Mouse (Mus musculus) neutrophil, adult 5-6 weeks (primary cell): Measurements from ENCODE around the gene Enox2. TPM values are rescaled to one million over a fixed set of nuclear protein-coding genes. Genes with fewer than 3 reads are reported as not detected.
"Not testable (repeated sequence)": the region's sequence is repeated elsewhere in the genome, so short reads cannot be mapped to it uniquely, and the experiment has no call there.

ENCODE experiments used
- ATAC-seq: fragments of 151-379, 151-347 bp; 2 replicates; pipeline ENCODE4 v1.8.0; 2017; ENCODE audit warnings: mild to moderate bottlenecking, moderate TSS enrichment; ENCODE audit not compliant: insufficient number of reproducible peaks, poor library complexity, low FRiP score, severe bottlenecking; ENCODE audit errors: extremely low read depth
- total RNA-seq: library from RNA; stranded (forward); fragments of 200-1000 nt; gene quantifications from 2 replicates; pipeline ENCODE4 v1.2.3, GENCODE M21; 2017

Enox2 gene
- total RNA-seq = 12.3 and 12.9 TPM in 2 replicates

DNA sequence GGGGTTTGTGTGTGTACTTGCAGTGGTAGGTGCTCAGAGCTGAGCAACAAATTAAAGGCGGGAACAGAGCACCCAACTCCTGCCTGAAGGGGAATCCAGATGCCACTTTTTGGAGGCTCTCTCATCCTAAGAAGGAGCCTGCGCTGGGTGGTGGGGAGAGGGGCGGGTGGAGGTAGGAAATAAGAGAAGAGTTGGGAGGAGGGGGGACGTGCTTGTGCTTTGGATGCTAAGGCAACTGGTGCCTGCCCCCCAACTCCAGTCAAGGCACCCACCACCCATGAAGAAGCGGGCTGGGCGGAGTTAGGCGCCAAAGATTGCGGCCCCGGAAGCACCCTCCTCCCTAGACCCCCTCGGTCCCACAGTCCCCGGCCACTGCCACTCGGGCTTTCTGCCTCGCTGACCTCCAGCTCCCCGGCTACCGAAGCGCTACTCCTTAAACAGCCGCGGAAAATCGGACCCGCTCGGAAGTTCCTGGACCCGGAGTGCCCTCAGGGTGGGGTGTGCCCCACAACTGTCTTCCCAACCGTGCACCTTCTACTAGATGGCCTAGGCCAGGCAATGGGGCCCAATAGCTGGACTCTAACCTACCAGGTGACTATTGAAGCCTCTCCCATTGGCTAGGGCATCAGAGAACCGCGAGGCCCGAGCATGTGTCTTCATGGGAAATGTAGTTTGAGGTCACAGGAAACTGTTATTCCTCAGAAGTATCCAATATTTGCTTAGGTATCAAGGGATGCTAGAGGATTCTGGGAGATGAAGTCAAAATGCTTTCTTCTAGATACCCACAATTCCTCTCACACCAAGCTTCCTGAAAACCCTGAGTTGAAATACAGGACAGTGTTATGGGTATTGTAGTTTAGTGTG lies at the start of gene Enox2:
Enox2 (minus strand) TSS at position 560 of the 864 bp plus-strand sequence.
- ATAC-seq = peak; percentile 99

DNA sequence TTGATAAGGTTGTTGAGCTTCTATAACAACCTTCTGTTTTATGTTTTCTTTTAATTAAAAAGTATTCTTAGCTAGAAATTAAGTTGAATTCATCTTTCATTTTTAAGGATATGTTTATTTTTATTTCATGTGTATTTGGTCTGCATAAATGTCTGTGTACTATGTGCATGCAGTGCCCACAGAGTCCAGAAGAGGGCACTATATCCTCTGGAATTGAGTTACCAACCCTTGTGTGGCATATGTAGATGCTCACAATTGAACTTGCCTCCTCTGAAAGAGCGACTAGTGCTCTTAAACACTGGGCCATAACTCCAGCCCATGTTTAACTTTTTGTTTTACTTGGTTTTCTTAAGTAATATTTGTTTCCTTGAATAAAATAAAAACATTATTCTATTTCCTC lies 21.4 kb upstream of the Enox2 start:
- ATAC-seq = no peak

DNA sequence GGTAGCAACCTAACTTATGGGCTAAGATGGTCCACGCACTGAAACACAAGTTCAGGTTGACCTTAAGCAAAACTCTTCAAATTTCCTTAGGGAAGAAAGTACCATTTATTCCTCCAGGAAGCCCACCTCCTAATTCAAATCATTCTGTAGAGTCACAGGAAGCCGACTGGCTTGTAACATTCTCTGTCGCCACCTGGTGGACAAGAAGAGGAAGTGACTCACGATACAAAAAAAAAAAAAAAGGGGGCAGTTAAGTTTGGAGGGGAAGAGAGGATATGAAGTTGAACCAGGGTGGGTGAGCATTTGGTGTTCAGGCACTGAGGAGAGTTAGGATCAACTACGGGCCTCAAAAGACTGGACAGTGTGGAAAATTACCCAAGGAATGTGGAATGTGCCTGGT lies 18.6 kb upstream of the Enox2 start:
- no peak for ATAC-seq

DNA sequence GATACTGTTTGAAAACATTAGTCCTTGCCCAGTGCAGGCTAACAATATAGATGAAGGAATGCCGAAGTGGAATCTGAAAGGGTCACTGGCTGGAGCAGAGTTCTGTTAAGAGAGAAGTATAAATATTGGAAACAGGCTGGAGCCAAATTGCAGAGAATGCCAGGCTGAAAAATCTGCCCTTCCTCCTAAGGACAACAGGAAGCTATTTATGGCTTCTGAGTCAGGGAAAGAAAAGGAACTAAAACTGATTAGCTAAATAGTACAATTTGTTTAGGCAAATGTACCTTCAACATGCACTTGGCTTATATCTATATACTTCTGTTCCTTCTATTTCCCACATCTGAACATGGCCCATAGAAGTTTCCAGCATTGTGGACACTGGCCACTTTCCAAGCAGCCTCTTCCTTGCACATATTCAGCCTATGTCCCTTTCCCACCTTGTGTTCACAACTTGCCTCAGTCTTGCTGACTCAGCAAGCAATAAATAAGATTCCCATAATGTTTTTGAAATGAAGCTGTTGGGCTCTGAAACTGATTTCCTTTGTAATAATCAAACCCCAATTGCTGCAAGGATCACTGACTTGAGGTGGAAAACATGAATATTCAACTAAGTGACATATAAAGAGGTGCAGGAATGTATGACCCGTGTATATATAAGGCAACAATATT lies 8.0 kb downstream of the Enox2 start:
- ATAC-seq = no peak

DNA sequence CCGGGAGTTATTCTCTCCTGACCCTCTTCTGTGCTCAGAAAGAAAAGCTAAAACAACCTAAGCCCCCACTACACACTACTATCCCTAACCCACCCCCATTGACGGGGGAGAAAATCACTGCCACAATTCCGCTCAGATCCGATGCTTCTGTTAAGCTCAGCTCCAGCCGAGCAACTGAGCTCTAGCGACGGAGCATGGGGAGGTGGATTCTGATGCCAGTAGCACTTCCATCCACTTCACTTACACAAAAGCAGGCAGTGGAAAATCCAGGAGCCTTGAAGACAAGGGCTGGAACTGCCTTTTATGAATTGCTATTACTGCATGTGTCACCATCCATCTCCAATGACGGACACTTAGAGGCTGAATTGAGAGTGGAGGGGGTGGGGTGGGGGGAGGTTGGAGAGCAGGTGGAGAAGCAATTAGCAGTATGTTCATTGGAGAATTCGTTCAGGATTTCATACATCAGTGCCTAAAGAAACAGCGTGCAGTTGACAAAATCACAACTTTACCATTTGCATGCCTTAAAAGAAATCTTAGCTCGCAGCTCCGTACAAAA lies 14.5 kb downstream of the Enox2 start:
- no peak for ATAC-seq

DNA sequence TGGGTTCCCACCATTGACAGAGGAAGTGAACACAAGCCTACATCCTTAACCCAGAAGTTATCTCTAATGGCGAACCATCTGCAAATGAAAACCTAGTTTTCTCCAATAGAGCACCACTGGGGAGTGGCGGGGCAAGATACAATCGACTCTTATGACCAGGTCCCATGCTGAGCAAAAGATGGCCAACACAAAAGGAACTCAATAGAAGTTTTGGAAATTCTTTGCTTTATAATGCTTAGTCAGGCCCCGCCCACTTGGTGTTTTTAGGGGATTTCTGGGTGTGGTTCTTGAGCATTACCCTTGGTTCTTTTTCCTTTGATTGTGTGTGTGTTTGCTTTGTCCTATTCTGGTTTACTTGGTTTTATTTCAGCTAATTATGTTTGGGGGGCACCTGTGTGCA lies 37.2 kb downstream of the Enox2 start:
- no peak for ATAC-seq

DNA sequence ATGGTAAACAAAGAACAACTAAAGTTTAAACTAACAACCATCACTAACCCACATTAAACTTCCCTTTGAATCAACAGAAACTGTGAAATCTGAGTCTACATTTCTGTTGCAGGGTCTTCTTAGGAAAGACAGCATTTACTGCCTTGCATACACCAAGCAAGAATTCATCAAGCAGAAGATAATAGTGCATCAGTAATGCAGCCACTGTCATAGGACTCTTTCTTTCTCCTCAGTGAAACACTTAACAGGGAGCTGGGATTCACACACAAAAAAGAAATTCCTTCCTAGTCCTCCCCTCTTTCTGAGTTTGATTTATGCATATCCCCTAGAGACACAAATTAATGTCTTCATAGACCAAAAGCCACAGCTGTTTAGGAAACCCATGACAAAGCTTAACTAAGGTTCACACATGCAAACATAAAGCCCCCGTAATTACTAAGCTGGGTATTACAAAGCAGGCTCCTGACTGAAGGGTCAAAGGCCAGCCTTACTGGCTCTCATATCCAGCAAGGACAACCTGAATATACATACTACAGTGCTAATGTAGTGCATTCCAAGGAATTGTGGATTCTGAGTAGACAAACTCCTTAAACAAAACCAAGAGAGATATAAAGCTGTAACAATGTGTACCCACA lies 62.1 kb downstream of the Enox2 start:
- ATAC-seq = no peak

DNA sequence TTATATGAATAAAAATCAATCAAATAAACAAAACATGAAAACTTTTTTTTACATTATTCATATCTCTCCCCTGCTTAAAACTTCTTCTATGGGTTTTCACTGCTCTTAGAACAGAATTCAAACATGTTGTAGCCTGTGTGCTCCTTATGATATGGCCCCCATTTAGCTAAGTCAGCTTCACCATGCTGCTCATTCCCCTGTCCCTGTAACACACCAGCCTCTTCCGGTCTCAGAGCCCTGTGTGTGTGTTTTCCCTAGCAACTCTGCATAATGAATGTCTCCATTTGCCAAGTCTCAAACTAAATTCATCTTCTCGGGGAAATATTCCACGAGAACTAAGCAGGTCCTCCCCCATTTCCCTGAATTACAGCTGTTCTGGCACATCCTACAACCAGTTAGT lies 71.6 kb downstream of the Enox2 start:
- ATAC-seq = no peak

DNA sequence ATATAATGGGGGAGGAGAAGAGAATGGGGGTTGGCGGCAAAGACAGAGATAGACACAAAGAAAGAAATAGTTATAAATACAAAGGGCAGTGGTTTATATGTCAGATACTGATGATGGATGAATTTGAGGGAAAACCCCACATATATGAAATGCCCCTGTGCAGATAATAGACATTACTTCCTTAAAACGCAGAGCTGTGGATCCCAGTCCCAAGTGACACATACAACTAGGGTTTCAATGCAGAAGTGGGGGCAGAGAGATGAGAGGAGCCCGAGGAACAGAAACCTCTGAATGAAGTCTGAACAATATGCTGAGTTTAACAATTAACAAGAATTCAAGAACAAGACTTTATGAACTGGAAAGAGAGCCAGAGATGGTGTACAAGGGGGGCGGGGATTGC lies 91.7 kb downstream of the Enox2 start:
- no peak for ATAC-seq

DNA sequence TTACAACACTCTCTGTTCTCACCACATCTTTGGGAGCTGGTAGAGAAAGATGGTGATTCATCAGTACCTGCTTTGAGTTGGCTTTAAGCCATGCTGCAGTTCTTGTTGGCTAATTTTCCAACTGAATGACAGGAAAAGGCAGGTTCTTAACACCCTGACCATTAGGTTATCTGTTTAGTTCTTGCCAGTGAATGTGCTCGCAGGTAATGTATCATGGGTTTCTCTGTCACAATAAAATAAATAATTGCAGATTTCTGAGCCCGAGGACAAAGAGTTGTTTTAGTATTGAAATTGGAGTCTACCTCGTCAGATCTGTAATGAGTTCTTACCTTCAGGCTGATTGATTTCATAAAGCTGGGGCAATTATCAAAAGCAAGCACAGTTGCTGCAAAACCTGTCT lies 106.9 kb downstream of the Enox2 start:
- ATAC-seq = no peak

DNA sequence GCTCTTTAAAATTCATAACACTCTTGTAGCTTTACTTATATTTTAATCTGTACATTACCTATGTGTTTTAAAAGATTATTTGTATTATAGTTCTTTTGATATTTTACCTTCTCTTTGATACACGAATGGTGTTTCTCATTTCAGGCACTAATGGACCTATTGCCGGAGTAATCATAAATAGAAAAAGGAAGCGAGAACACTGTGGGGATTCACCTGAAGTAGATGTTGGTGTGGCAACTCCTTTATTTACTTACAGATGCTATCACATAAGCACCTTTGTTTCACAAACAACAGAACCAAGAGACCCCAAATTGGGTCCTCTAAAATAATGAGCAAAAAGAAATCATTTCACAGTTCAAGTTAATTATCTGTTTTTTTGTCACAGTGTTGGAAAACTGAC lies 109.4 kb downstream of the Enox2 start:
- ATAC-seq = peak; percentile 46; the same call in 1 of the 2 replicates

DNA sequence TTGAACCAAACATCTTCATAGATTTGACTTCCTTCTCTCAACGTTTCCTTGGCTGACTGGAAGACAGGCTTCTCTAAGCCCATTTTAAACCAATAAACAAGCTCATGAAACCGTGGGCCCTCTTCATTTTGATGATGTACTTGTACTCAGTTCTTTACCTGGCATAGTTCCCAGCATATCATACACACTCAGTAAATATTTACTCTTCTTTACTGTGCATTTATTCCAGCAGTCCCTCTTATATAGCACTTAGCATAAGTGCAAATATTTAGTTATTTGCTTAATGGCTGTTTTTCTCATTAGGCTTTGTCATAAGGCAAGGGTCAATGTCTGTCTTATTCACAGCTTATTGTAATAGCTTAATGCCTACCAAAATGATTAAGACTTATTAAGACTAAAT lies 133.8 kb downstream of the Enox2 start:
- ATAC-seq = no peak

DNA sequence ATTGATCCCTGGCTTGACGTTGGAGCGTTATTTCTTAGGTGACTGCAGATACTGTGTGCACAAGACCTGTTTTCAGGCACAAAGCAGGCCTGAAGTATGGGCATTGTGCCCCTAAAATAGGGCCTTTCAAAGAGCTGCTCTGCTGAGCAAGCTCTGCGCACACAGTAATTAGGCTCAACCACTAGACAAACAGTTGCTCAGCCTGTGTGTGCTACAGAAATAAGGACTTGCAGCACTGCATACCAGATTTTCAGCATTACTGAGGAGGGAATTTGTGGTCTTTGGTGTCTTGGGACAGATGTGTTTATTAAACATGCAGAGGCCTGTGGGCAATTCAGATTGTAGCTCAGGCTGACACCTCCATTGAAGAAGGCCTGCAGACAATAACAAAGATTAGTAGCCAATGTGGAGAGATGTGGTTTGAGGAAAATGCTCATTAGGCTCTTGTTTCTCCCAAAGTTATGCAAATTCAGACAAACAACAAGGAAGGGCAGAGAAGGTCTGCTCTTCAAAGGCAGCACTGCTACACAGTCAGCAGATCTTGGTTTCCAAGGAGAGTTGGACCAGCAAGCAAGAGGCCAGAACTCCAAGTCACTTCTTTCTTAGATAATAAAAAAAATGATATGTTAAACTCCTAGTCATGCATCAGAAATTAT lies 163.2 kb downstream of the Enox2 start:
- ATAC-seq = no peak

DNA sequence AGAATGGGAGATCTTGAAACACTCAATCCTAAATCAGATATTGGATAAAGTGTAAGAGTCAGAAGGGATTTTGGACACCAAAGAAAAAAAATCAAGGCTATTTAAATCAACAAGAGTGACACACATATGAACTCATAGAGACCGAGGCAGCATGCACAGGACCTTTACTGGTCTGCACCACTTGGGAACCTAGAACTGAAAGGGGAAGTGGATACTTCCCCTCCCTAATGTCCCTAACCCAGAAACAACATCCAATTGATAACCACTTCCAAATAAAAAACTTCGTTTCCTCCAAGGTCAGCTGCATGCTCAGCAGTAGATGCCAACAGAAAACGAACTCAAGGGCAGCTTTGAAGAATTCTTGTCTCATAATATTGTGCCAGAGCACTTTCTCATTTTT lies 171.6 kb downstream of the Enox2 start:
- no peak for ATAC-seq

DNA sequence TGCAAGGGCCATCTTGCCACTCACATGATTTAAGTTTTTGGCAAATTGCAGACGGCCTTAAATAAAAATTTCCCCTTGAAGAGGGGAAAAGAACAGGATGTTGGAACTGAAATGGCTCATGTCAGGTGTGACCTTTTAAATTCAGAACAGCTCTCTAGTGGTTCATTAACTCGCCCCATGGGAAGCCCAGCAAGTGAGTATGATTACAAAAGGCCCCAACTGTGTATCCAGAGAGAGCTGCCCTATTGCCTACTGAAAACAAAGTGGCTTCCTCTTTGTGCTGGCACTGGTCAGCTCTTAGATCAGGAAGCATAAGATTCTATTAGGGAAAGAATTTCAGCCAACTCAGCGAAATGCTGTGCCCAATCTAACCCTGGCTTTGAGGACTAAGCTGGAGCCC lies 175.6 kb downstream of the Enox2 start:
- ATAC-seq = no peak

DNA sequence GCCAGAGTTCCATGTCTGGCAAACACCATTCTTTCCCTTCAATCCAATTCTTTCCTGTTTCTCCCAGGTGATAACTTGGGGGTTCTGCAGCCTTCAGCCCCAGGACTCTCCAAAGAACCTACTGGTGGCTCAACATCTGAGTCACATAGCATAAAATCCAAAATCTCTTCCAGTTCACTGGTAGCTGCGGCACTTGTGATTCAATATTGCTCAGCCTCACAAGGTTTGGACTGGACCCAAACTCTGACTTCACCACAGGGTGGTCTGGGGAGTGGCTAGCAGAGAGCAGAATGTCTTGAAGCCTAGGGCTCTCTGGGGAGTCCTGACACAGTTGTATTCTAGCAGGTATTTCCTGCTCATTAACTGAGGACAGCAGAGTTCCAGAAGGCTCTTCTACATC lies 187.5 kb downstream of the Enox2 start:
- not testable (repeated sequence) for ATAC-seq

DNA sequence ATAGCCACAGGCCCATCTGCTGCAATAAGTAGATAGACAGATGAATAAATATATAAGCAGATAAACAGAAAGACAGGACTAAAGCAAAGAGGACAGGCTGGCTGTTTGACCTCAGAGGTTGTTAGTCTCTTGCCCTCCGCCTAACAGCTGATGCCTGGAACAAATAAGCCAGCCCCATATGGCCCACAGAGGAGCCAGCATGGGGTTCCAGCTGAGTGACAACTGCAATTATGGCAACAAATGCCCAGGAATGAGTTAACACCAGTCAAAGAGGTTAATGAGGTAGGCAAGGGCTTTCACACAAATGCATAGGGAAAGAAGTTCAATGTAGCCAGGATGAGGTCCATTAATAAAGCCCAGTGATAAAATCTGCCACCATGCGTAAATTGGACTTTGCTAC lies 191.8 kb downstream of the Enox2 start:
- ATAC-seq = no peak

DNA sequence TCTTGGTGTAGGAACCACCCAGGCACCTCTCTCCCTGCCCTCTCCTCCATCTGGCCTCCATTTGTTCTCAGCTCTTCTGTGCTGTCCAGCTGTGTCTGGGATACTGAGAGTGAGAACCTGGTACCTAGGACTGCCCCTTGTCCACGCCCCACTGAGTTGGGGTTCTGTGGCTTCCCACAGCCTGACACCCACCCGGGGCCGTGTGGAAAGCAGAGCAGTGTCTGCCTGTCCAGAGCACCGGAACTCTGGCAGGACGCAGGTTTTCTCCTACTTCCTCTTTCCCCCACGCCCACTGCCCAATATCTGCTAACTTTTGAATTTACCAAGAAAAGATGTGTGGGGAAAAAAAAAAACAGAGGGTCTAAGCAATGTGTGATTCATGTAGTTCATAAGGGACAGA lies 213.0 kb downstream of the Enox2 start:
- no peak for ATAC-seq

DNA sequence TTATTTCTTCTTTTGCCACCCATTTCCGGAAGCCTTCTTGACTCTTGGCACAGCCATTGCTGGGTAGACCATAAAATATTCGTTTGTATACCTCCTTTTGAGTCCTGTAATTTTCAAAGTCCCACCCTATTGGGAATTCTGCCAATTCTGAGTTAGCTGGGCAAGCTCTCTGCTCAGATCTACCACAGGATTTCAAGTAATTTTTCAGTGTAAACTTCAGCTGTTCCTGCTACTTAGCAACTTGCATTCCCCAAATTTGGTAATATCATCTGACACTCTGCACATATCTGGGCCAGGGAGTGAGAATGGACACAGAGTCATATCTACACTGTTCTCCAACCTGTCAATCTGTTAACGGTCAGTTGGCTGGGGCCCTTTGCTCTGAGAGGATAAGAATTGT lies 214.5 kb downstream of the Enox2 start:
- no peak for ATAC-seq
